Comparison of ENCODE assay signal across 10 mouse cellular contexts in genomic region chr11:96279421-96280233, GRCm38 (mm10). TPM values are rescaled to one million over a fixed set of nuclear protein-coding genes. Genes with fewer than 3 reads are reported as not detected.
DNase-seq lines count a peak whose midpoint lies in the region; ATAC-seq lines count a peak whose summit lies in the region.
"Had no signal": no experiment of that assay in that cellular context is flagged by ENCODE, and none has a peak within 500 bp of the region (broad histone marks: within the 10 kb centered on the region; RNA-seq: fewer than 3 reads in every experiment).

No protein-coding gene starts in this region.

- no peaks in the 10 kb centered on the region for H3K36me3 ChIP-seq in hindbrain, embryonic 11.5 days (ENCODE audit: control insufficient read depth, insufficient read depth, low read length)
- H3K36me3 ChIP-seq in hindbrain, embryonic 10.5 days: no peaks in the 10 kb centered on the region
- H3K36me3 ChIP-seq in hindbrain, embryonic 16.5 days (ENCODE audit: control insufficient read depth, insufficient read depth, low read length): no peaks in the 10 kb centered on the region
- H3K36me3 ChIP-seq in kidney, embryonic 16.5 days (ENCODE audit: insufficient read depth, low read length): no peaks in the 10 kb centered on the region
- no peaks in the 10 kb centered on the region for H3K36me3 ChIP-seq in stomach, embryonic 15.5 days

- H3K27ac ChIP-seq in hindbrain, embryonic 11.5 days (ENCODE audit: low read depth, low read length): no peak overlapping the region
- H3K27ac ChIP-seq in hindbrain, embryonic 10.5 days: no peak overlapping the region
- H3K27ac ChIP-seq in hindbrain, embryonic 16.5 days (ENCODE audit: low read depth, low read length): peak overlapping the region; percentile 46; the same call in 1 of the 2 replicates
- H3K27ac ChIP-seq in kidney, embryonic 16.5 days (ENCODE audit: low read length): peak overlapping the region; percentile 100
- H3K27ac ChIP-seq in stomach, embryonic 15.5 days: no peak overlapping the region

- H3K4me3 ChIP-seq in hindbrain, embryonic 11.5 days (ENCODE audit: low read depth, low read length): no peak overlapping the region
- H3K4me3 ChIP-seq in hindbrain, embryonic 10.5 days: no peak overlapping the region
- H3K4me3 ChIP-seq in hindbrain, embryonic 16.5 days (ENCODE audit: low read length): 0 out of 2 replicates have a peak overlapping the region, but pooled peaks have one; percentile 6
- H3K4me3 ChIP-seq in kidney, embryonic 16.5 days (ENCODE audit: low read length): peak overlapping the region; percentile 84
- H3K4me3 ChIP-seq in stomach, embryonic 15.5 days (replicated peaks): no peak overlapping the region

- no peak overlapping the region; the same call in 1 of the 2 replicates for H3K4me2 ChIP-seq in hindbrain, embryonic 11.5 days (replicated peaks; ENCODE audit: low read depth, low read length)
- H3K4me2 ChIP-seq in hindbrain, embryonic 16.5 days (ENCODE audit: low read length): peak overlapping the region; percentile 42
- H3K4me2 ChIP-seq in kidney, embryonic 16.5 days (replicated peaks; ENCODE audit: low read depth, low read length): peak overlapping the region; percentile 90
- peak overlapping the region; percentile 21; the same call in 1 of the 2 replicates for H3K4me2 ChIP-seq in stomach, embryonic 15.5 days

- no peak for DNase-seq in hindbrain, embryonic 11.5 days (ENCODE audit: low spot score)
- no peak for DNase-seq in hindbrain, embryonic 10.5 days (ENCODE audit: low spot score)
- DNase-seq in right cerebral cortex, adult 18-20 months: no peak
- DNase-seq in embryo, embryonic 9.5 days (ENCODE audit: extremely low spot score): no peak
- DNase-seq in layer of hippocampus, adult 11-12 months (ENCODE audit: low spot score): no peak

- no peaks in the 10 kb centered on the region for H3K9me3 ChIP-seq in hindbrain, embryonic 11.5 days (ENCODE audit: control insufficient read depth, low read length)
- H3K9me3 ChIP-seq in hindbrain, embryonic 10.5 days: no peaks in the 10 kb centered on the region
- no peaks in the 10 kb centered on the region for H3K9me3 ChIP-seq in hindbrain, embryonic 16.5 days (ENCODE audit: control insufficient read depth, low read length)
- H3K9me3 ChIP-seq in kidney, embryonic 16.5 days (ENCODE audit: low read length): no peaks in the 10 kb centered on the region
- H3K9me3 ChIP-seq in stomach, embryonic 15.5 days: no peaks in the 10 kb centered on the region

- H3K27me3 ChIP-seq in hindbrain, embryonic 11.5 days (ENCODE audit: control insufficient read depth, insufficient read depth, low read length): peaks cover 90% of the 10 kb centered on the region
- H3K27me3 ChIP-seq in hindbrain, embryonic 10.5 days (ENCODE audit: insufficient read depth, poor library complexity, severe bottlenecking): peaks cover 100% of the 10 kb centered on the region
- H3K27me3 ChIP-seq in hindbrain, embryonic 16.5 days (replicated peaks; ENCODE audit: control insufficient read depth, insufficient read depth, low read length): peaks cover 67% of the 10 kb centered on the region
- no peaks in the 10 kb centered on the region for H3K27me3 ChIP-seq in kidney, embryonic 16.5 days (ENCODE audit: insufficient read depth, low read length)
- peaks cover 74% of the 10 kb centered on the region for H3K27me3 ChIP-seq in stomach, embryonic 15.5 days (replicated peaks)

- WGBS in hindbrain, embryonic 11.5 days: 2% methylated on average over 31 of the region's 31 CpGs
- 3% methylated on average over 31 of the region's 31 CpGs for WGBS in hindbrain, embryonic 10.5 days
- 3% methylated on average over 31 of the region's 31 CpGs for WGBS in hindbrain, embryonic 16.5 days
- WGBS in kidney, embryonic 16.5 days: 6% methylated on average over 31 of the region's 31 CpGs
- whole genome bisulfite sequencing in stomach, embryonic 15.5 days: 6% methylated on average over 31 of the region's 31 CpGs

- ATAC-seq in hindbrain, embryonic 11.5 days (ENCODE audit: low FRiP score): no peak
- no peak for ATAC-seq in hindbrain, embryonic 16.5 days
- no peak for ATAC-seq in kidney, embryonic 16.5 days (ENCODE audit: low FRiP score, low TSS enrichment)
- no peak for ATAC-seq in stomach, embryonic 15.5 days (ENCODE audit: insufficient read depth, low FRiP score, low read depth)

- 0 out of 2 replicates have a peak overlapping the region, but pooled peaks have one; percentile 7 for H3K9ac ChIP-seq in hindbrain, embryonic 11.5 days (ENCODE audit: low read depth, low read length)
- H3K9ac ChIP-seq in hindbrain, embryonic 16.5 days (ENCODE audit: low read depth, low read length): peak overlapping the region; percentile 35; the same call in 1 of the 2 replicates
- H3K9ac ChIP-seq in kidney, embryonic 16.5 days (replicated peaks; ENCODE audit: low read length): peak overlapping the region; percentile 79
- H3K9ac ChIP-seq in stomach, embryonic 15.5 days: no peak overlapping the region

- no peaks in the 10 kb centered on the region for H3K4me1 ChIP-seq in hindbrain, embryonic 11.5 days (replicated peaks; ENCODE audit: control insufficient read depth, insufficient read depth, low read length)
- H3K4me1 ChIP-seq in hindbrain, embryonic 10.5 days (replicated peaks): peaks cover 13% of the 10 kb centered on the region
- H3K4me1 ChIP-seq in hindbrain, embryonic 16.5 days (ENCODE audit: control insufficient read depth, insufficient read depth, low read depth, low read length): peaks cover 2% of the 10 kb centered on the region; the same call in 1 of the 2 replicates
- H3K4me1 ChIP-seq in kidney, embryonic 16.5 days (ENCODE audit: insufficient read depth, low read length): peaks cover 53% of the 10 kb centered on the region
- peaks cover 18% of the 10 kb centered on the region for H3K4me1 ChIP-seq in stomach, embryonic 15.5 days

RNA-seq across cellular contexts. Expression of gene Hoxb8, which starts 2.1 kb away (rescaled TPM):
- 3.1 and 7.0 TPM in 2 replicates for polyA plus RNA-seq in hindbrain, embryonic 11.5 days (2014; fragmentation: Nextera tagmentation; extraction: Ambion mirVana)
- polyA plus RNA-seq in hindbrain, embryonic 10.5 days (2016; fragmentation: Nextera tagmentation; extraction: Ambion mirVana): 0.08 TPM in 1 of 2 replicates, not detected in the other
- 15.1 and 15.9 TPM in 2 replicates for polyA plus RNA-seq in hindbrain, embryonic 16.5 days (2015; fragmentation: Nextera tagmentation; extraction: Ambion mirVana)
- polyA plus RNA-seq in kidney, embryonic 16.5 days (2015; fragmentation: Nextera tagmentation; extraction: Ambion mirVana): 9.5 and 12.9 TPM in 2 replicates
- polyA plus RNA-seq in stomach, embryonic 15.5 days (2015; fragmentation: Nextera tagmentation; extraction: Ambion mirVana): 1.1 and 1.9 TPM in 2 replicates
- polyA plus RNA-seq: liver, embryonic 16.5 days had no signal

RNA-seq across cellular contexts. Expression of gene Hoxb7, which starts 6.8 kb away (rescaled TPM):
- polyA plus RNA-seq in hindbrain, embryonic 11.5 days (2014; fragmentation: Nextera tagmentation; extraction: Ambion mirVana): 4.0 and 11.2 TPM in 2 replicates
- not detected in 2 replicates for polyA plus RNA-seq in hindbrain, embryonic 10.5 days (2016; fragmentation: Nextera tagmentation; extraction: Ambion mirVana)
- polyA plus RNA-seq in hindbrain, embryonic 16.5 days (2015; fragmentation: Nextera tagmentation; extraction: Ambion mirVana): 29.3 and 33.1 TPM in 2 replicates
- polyA plus RNA-seq in kidney, embryonic 16.5 days (2015; fragmentation: Nextera tagmentation; extraction: Ambion mirVana): 60.9 and 68.3 TPM in 2 replicates
- 7.0 and 9.1 TPM in 2 replicates for polyA plus RNA-seq in stomach, embryonic 15.5 days (2015; fragmentation: Nextera tagmentation; extraction: Ambion mirVana)

RNA-seq across cellular contexts. Expression of gene Hoxb9, which starts 8.4 kb away (rescaled TPM):
- 0.80 and 3.2 TPM in 2 replicates for polyA plus RNA-seq in hindbrain, embryonic 11.5 days (2014; fragmentation: Nextera tagmentation; extraction: Ambion mirVana)
- not detected in 2 replicates for polyA plus RNA-seq in hindbrain, embryonic 10.5 days (2016; fragmentation: Nextera tagmentation; extraction: Ambion mirVana)
- polyA plus RNA-seq in hindbrain, embryonic 16.5 days (2015; fragmentation: Nextera tagmentation; extraction: Ambion mirVana): 1.4 and 5.2 TPM in 2 replicates
- polyA plus RNA-seq in kidney, embryonic 16.5 days (2015; fragmentation: Nextera tagmentation; extraction: Ambion mirVana): 21.5 and 24.5 TPM in 2 replicates
- 0.13 and 0.35 TPM in 2 replicates for polyA plus RNA-seq in stomach, embryonic 15.5 days (2015; fragmentation: Nextera tagmentation; extraction: Ambion mirVana)
- polyA plus RNA-seq: C2C12; liver, embryonic 16.5 days had no signal

RNA-seq across cellular contexts. Expression of gene Hoxb6, which starts 12.6 kb away (rescaled TPM):
- polyA plus RNA-seq in hindbrain, embryonic 11.5 days (2014; fragmentation: Nextera tagmentation; extraction: Ambion mirVana): 15.9 and 38.5 TPM in 2 replicates
- 0.31 TPM in 1 of 2 replicates, not detected in the other for polyA plus RNA-seq in hindbrain, embryonic 10.5 days (2016; fragmentation: Nextera tagmentation; extraction: Ambion mirVana)
- 49.9 and 53.3 TPM in 2 replicates for polyA plus RNA-seq in hindbrain, embryonic 16.5 days (2015; fragmentation: Nextera tagmentation; extraction: Ambion mirVana)
- polyA plus RNA-seq in kidney, embryonic 16.5 days (2015; fragmentation: Nextera tagmentation; extraction: Ambion mirVana): 50.3 and 55.7 TPM in 2 replicates
- polyA plus RNA-seq in stomach, embryonic 15.5 days (2015; fragmentation: Nextera tagmentation; extraction: Ambion mirVana): 7.5 and 10.7 TPM in 2 replicates

RNA-seq across cellular contexts. Expression of gene Hoxb5, which starts 23.5 kb away (rescaled TPM):
- polyA plus RNA-seq in hindbrain, embryonic 11.5 days (2014; fragmentation: Nextera tagmentation; extraction: Ambion mirVana): 33.1 and 42.5 TPM in 2 replicates
- 0.14 and 6.3 TPM in 2 replicates for polyA plus RNA-seq in hindbrain, embryonic 10.5 days (2016; fragmentation: Nextera tagmentation; extraction: Ambion mirVana)
- polyA plus RNA-seq in hindbrain, embryonic 16.5 days (2015; fragmentation: Nextera tagmentation; extraction: Ambion mirVana): 120 and 133 TPM in 2 replicates
- 19.2 and 24.3 TPM in 2 replicates for polyA plus RNA-seq in kidney, embryonic 16.5 days (2015; fragmentation: Nextera tagmentation; extraction: Ambion mirVana)
- polyA plus RNA-seq in stomach, embryonic 15.5 days (2015; fragmentation: Nextera tagmentation; extraction: Ambion mirVana): 17.6 and 17.9 TPM in 2 replicates
- polyA plus RNA-seq: C2C12 had no signal

Comparison
In these comparisons a context has a peak if more than half of its experiments do, and no peak if none do; other contexts are left out.
1. H3K27ac ChIP-seq: peak in hindbrain, embryonic 16.5 days (single experiment) and kidney, embryonic 16.5 days (single experiment); none in hindbrain, embryonic 11.5 days (single experiment), hindbrain, embryonic 10.5 days (single experiment) and stomach, embryonic 15.5 days (single experiment).
2. H3K4me3 ChIP-seq: peak in hindbrain, embryonic 16.5 days (single experiment) and kidney, embryonic 16.5 days (single experiment); none in hindbrain, embryonic 11.5 days (single experiment), hindbrain, embryonic 10.5 days (single experiment) and stomach, embryonic 15.5 days (single experiment).